Mouse (Mus musculus): ENCODE data around the gene Id3. TPM values are rescaled to one million over a fixed set of nuclear protein-coding genes. Genes with fewer than 3 reads are reported as not detected.

The Id3 gene
- total and polyA plus RNA-seq, 3 experiments: 18.3 to 116 (median 85.5) TPM

- dilution Hi-C loops (cut with MboI; ENCODE audit: extremely low pct_ligation_motif_present, extremely low pct_unique_long_range_greater_than_20kb, low sequenced_read_pairs): no loop called here
These were observed 9.5 kb downstream of the Id3 start for GRCm38 (mm10) chr4:136152821-136153220.

GRCm38 (mm10) chr4:136154462-136154861 lies 11.2 kb downstream of the Id3 start:
- no peak overlapping the region for H3K27ac ChIP-seq (ENCODE audit: insufficient read depth, low read depth)
- no peak overlapping the region for H3K4me3 ChIP-seq (replicated peaks in 1 of 3; ENCODE audit: low read depth in 2 of 3, low read length in 2 of 3, poor library complexity in 1 of 3)
- DNase-seq (ENCODE audit: extremely low read depth): no peak
- H3K27me3 ChIP-seq (replicated peaks): peaks cover 39% of the 10 kb centered on the region
- H3K79me2 ChIP-seq (replicated peaks; ENCODE audit: control insufficient read depth, extremely low read depth, insufficient read depth, poor library complexity, severe bottlenecking): no peaks in the 10 kb centered on the region
- H3K4me2 ChIP-seq (ENCODE audit: insufficient read depth, low read depth, poor library complexity, severe bottlenecking): no peak overlapping the region
- no peak overlapping the region for H3K9ac ChIP-seq (ENCODE audit: insufficient read depth, low read depth)
- dilution Hi-C loops (cut with MboI; ENCODE audit: extremely low pct_ligation_motif_present, extremely low pct_unique_long_range_greater_than_20kb, low sequenced_read_pairs): no loop called here
- in situ Hi-C loops (cut with MboI; ENCODE audit: low pct_ligation_motif_present, low pct_unique_long_range_greater_than_20kb, low sequenced_read_pairs): no loop called here
- H3K9me3 ChIP-seq (replicated peaks; ENCODE audit: low read length): peaks cover 6% of the 10 kb centered on the region
- no peak for TF ChIP-seq USF2 (conservative IDR thresholded peaks at IDR 0.05; ENCODE audit: low read depth, low read length)
- TF ChIP-seq EP300 (IDR thresholded peaks at IDR 0.05; ENCODE audit: low read length): no peak
- TF ChIP-seq TBP (conservative IDR thresholded peaks at IDR 0.05; ENCODE audit: low read depth, low read length): no peak
- no peak for TF ChIP-seq PAX5 (IDR thresholded peaks at IDR 0.05; ENCODE audit: low read length)
- TF ChIP-seq NRF1 (IDR thresholded peaks at IDR 0.05; ENCODE audit: low read depth, low read length): no peak
- no peak for TF ChIP-seq MAZ (IDR thresholded peaks at IDR 0.05; ENCODE audit: low read depth, low read length)
- TF ChIP-seq USF1 (IDR thresholded peaks at IDR 0.05; ENCODE audit: low read depth, low read length): no peak
- no peaks in the 10 kb centered on the region for H3K4me1 ChIP-seq (ENCODE audit: control insufficient read depth in 1 of 2, insufficient read depth in 2 of 2)
- H3K36me3 ChIP-seq (replicated peaks in 1 of 2; ENCODE audit: control insufficient read depth in 1 of 2, insufficient read depth in 1 of 2, low read length in 1 of 2): no peaks in the 10 kb centered on the region

More at GRCm38 (mm10) chr4:136152821-136153220, 9.5 kb downstream of the Id3 start:
- Histone ChIP-seq H3K4me1 (ENCODE audit: control insufficient read depth in 1 of 2, insufficient read depth in 2 of 2) (peaks cover 4 to 9% of the 10 kb centered on the region in 2 experiments), H3K4me3 (replicated peaks in 1 of 3; ENCODE audit: low read depth in 2 of 3, low read length in 2 of 3, poor library complexity in 1 of 3) (no peak overlapping the region), H3K27me3 (replicated peaks) (peaks cover 37% of the 10 kb centered on the region), H3K27ac (ENCODE audit: insufficient read depth, low read depth) (no peak overlapping the region), H3K36me3 (replicated peaks in 1 of 2; ENCODE audit: control insufficient read depth in 1 of 2, insufficient read depth in 1 of 2, low read length in 1 of 2) (no peaks in the 10 kb centered on the region), H3K79me2 (replicated peaks; ENCODE audit: control insufficient read depth, extremely low read depth, insufficient read depth, poor library complexity, severe bottlenecking) (no peaks in the 10 kb centered on the region), H3K9ac (ENCODE audit: insufficient read depth, low read depth) (no peak overlapping the region), H3K9me3 (replicated peaks; ENCODE audit: low read length) (peaks cover 6% of the 10 kb centered on the region), H3K4me2 (ENCODE audit: insufficient read depth, low read depth, poor library complexity, severe bottlenecking) (no peak overlapping the region)
- in situ Hi-C loops (cut with MboI; ENCODE audit: low pct_ligation_motif_present, low pct_unique_long_range_greater_than_20kb, low sequenced_read_pairs): no loop called here
- peak; percentile 28; the same call in 1 of the 2 replicates for TF ChIP-seq SMC3 (IDR thresholded peaks at IDR 0.05; ENCODE audit: low read depth, low read length)
- no peak; the same call in 1 of the 2 replicates for TF ChIP-seq RAD21 (IDR thresholded peaks at IDR 0.05; ENCODE audit: low read depth, low read length)
- no peak for TF ChIP-seq NELFE (IDR thresholded peaks at IDR 0.05; ENCODE audit: low read depth, low read length)
- no peak for TF ChIP-seq JUN (IDR thresholded peaks at IDR 0.05; ENCODE audit: insufficient read depth, low read depth, low read length)
- TF ChIP-seq MAX (IDR thresholded peaks at IDR 0.05; ENCODE audit: low read length): no peak
- no peak for TF ChIP-seq POLR2AphosphoS2 (IDR thresholded peaks at IDR 0.05; ENCODE audit: low read depth, low read length)
- TF ChIP-seq CTCF (conservative IDR thresholded peaks at IDR 0.05 in 1 of 2, IDR thresholded peaks at IDR 0.05 in 1 of 2; ENCODE audit: low read depth in 2 of 2, low read length in 2 of 2): peak in 1 of 2 experiments; percentile 40; a peak in 2 of 4 replicates
- no peak for TF ChIP-seq IRF4 (IDR thresholded peaks at IDR 0.05; ENCODE audit: low read depth, low read length)
- no peak for TF ChIP-seq GABPA (IDR thresholded peaks at IDR 0.05; ENCODE audit: insufficient replicate concordance, low read depth, low read length)
- no peak for TF ChIP-seq SIN3A (IDR thresholded peaks at IDR 0.05; ENCODE audit: low read length)
- TF ChIP-seq ELF1 (IDR thresholded peaks at IDR 0.05; ENCODE audit: low read depth, low read length): no peak
- TF ChIP-seq ZKSCAN1 (IDR thresholded peaks at IDR 0.05; ENCODE audit: borderline replicate concordance, low read depth, low read length): no peak
- TF ChIP-seq UBTF (IDR thresholded peaks at IDR 0.05; ENCODE audit: low read depth, low read length): no peak
- TF ChIP-seq BHLHE40 (IDR thresholded peaks at IDR 0.05; ENCODE audit: low read depth, low read length): no peak
- no peak for DNase-seq (ENCODE audit: extremely low read depth)

Measured in CH12.LX (cell line).